Mouse (Mus musculus) frontal cortex, postnatal 10 days (tissue): ENCODE data around the gene 5730409E04Rik.
A peak's percentile ranks its signal among the peaks of the same experiment; 100 is the strongest.

Experiments
- DNase-seq, 2 experiments: peaks; one replicate each; pipeline ENCODE4 v3.0.0; 2022; ENCODE audit warnings: low spot score in 2 of 2, mixed read lengths in 1 of 2

The 5730409E04Rik gene

DNA sequence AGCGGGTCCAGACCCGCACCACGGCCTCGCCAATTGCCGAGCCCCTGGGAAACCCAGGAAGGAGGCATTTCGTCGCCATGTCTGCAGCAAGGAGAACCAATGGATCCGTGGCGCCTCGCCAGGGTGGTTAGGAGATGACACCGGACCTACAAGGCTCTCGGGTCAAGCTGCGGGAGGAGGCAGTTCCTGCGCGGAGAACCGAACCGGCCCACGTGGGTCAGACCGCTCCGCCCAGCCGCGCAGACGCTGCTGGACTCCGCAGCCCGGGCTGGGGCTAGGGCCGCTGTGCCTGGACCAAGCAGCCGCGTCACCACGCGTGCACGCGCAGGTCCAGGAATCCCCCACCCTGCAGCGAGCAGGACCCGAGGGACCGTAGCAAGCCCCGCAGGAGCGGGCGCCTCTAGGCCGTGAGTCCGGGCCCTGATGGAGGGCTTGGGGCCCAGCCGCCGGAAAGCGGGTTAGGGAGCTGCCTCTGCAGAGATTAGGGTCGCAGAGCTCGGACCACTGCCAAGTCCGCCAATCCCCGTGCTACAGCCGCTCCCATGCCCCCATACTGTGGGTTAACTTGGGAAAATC is at the start of gene 5730409E04Rik:
5730409E04Rik (plus strand) TSS at position 213 of the 576 bp plus-strand sequence.
- DNase-seq: peak; percentile 73 to 76

DNA sequence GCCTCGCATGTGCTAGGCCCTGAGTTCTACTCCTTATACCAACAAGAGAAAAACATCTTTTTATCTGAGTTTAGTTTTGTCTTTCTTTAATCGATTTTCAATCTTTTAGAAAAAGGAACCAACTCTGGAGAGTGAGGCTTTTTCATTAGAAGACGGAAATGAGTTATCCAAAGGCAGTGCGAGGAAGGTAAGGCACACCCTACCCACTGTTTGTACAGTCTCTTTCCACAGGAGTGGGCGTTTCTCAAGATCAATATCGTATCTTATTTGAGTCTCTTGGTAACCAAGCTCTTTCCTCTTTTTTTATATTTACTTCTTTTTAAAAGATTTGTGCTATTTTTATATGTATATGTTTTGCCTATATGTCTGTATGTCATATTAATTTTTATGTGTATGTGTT is 45.8 kb upstream of the 5730409E04Rik start:
- no peak for DNase-seq

DNA sequence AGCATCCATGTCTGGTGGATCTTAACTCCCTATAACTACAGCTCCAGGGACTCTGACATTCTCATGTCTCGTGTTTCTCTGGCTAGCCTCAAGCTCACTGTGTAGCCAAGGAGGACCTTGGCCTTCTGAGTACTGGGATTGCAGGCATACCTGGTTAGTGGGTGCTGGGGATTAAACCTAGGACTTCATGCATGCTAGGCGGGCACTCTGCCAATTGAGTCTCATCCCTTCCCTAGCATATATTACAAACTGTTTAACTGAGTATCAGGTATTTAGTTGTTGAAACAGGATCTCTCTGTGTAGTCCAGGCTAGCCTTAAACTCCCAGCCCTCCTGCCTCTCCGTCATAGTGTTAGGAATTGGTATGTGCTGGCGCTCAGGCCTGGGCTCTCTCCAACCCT is 42.4 kb upstream of the 5730409E04Rik start:
- no peak for DNase-seq

DNA sequence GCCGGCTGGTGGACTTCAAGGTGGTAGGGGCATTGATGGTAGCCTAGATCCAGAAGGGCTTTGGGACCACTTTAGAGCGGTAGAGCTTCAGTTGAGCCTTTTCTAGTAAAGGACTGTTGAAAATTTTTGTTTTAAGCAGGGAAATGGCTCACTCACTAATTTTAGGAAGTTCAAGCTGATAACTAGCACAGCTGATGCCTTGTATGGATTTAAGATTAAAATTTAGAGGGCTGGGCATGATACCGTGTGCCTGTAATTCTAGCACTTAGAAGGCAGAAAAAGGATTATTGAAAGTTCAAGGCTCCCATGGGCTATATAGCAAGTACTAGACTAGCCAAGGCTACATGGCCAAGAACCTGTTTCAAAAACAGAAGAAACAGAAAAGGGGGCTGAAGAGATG is 39.8 kb upstream of the 5730409E04Rik start:
- no peak for DNase-seq

DNA sequence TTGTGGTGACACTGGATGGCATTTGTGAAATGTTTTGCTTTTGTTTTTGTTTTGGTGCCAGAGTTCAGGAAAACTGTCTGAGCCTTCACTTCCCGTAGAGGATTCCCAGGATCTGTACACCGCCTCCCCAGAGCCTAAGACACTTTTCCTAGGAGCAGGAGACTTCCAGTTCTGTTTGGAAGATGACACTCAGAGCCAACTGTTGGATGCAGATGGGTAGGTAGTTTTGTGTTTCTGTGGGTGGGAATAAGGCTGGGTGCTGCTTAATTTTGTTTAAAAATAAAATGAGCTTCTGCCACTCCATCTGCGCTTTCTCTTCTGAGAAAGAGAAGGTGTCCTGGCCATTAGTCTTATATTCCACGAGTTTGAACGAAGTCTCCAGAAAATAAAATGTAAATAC is 33.3 kb upstream of the 5730409E04Rik start:
- no peak for DNase-seq

DNA sequence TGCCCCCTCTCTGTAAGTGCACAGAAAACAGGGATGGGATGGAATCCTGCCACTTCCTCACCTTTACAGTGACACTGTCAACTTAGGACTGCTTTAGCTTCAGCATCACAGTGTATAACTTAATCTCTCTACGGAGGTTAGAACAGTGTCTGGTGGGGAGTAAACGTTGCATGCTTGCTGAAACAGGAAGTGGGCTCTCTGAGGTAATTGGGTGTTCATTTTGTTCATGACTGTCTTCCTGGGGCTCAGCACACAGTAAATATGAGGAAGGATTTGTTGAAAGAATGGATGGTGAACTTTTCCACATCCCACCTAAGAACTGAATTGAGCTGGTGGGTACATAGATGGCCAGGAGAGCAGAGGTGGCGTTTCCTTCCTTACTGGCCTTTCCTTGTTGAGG is 31.7 kb upstream of the 5730409E04Rik start:
- no peak for DNase-seq

DNA sequence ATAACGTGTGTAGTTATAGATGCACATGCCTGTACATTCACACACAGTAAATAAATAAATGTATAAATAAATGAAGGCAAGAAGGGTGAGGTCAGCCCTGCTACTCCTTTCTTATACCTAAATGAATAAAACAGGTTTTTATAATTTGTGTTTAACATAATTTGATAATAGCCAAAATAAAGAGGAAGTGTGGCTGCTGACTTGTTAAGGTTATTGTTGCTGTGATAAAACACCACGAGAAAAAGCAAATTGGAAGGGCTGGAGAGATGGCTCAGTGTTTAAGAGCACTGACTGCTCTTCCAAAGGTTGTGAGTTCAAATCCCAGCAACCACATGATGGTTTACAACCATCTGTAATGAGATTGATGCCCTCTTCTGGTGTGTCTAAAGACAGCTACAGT is 30.5 kb upstream of the 5730409E04Rik start:
- no peak for DNase-seq

DNA sequence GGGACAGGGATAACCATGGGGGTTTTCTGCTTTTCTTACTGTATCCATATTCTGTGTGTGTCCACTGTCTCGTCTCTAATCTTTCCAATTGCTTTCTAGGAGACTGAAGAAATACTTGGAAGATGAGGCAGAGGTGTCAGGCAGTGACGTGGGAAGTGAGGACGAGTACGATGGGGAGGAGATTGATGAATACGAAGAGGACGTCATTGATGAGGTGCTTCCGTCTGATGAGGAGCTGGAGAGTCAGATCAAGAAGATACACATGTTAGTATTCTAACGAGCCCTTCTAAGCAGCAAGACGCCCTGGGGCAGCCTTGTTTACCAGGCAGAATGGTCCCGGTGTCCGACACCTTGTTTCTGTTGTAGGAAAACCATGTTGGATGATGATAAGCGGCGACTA is 23.9 kb upstream of the 5730409E04Rik start:
- no peak for DNase-seq

DNA sequence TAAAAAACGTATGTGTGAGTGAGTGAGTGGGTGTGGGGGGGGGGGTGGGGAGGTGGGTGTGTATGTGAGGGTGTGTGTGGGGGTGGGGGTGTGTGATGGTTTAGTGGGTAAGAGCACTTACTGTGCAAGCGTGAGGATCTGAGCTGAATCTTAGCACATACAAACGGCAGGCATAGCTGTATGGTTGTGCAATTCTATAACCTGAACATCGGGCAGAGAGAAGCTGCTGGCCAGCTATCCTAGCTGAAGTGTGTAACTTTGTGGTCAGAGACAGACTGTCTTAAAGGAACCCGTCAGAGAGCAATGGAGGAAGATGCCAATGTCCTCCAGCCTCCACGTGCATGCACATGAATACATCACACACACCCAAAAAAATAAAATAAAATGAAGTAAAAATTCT is 17.6 kb upstream of the 5730409E04Rik start:
- DNase-seq: no peak

DNA sequence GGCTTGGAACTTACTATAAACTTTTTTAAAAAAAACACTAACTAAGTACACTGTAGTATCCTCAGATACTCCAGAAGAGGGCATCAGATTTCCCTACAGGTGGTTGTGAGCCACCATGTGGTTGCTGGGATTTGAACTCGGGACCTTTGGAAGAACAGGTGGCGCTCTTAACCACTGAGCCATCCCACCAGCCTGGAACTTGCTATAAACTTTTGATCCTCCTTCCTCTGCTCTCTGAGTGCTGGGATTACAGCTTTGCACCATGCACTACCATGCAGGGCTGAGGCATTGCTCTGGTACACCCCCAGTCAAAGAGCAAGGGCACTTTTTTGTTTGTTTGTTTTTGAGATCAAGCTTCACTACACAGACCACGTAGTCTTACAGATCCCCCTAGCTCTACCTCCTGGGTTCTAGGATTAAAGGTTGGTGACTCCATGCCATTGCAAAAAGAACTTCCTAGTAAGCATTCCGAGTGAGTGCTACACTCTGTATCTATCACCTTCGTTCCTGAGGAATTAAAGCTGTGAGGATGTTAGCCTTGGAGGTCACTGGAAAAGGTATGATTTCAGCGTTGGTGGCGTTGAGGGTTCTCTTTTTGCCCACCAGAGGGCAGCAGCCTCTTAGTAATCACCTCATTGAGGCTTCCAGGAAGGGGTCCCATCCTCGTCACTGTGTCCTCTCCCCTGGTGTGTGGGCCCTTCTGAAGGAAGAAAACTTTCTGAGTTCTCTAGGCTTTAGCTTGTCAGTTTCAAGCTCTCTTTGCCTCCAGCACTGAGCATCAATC is 9.5 kb upstream of the 5730409E04Rik start:
- peak; percentile 19 to 52 for DNase-seq

DNA sequence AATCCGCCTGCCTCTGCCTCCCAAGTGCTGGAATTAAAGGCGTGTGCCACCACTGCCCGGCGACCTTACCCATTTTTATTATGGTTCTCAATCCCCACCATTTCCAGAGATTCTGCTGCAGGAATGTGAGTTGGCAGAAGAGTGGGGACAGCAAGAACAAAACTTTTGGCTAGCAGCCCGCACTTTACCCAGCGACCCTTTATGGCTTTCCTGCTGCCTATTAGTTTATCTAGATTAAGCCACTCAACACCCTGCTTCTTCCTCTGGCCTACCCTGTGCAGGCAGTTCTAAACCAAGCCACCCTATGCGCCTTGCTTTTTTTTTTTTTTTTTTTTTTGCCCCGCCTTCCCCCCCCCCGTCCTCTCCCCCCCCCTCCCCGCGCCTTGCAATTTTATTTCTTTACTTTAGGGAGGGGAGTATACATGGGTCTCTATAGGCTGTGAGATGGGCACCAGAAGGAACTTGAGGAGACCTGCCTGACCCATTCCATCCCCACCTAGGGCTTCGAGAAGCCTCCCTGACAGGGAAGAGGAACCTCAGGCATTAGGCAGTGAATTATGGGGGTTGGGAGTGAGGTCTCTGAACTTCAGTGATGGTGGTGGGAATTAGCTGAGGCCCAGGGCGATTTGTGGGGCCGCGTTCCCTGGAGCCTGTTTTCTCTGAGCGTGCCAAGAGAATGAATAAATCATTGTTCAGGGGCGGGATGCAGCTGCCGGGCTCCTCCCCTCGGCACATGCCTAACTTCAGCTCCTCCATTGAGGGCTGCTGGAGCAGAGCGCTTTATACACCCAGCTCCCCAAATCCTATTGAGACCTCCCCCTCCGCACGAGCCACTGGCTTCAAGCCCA is 7.8 kb upstream of the 5730409E04Rik start:
- peak; percentile 30 to 32 for DNase-seq

DNA sequence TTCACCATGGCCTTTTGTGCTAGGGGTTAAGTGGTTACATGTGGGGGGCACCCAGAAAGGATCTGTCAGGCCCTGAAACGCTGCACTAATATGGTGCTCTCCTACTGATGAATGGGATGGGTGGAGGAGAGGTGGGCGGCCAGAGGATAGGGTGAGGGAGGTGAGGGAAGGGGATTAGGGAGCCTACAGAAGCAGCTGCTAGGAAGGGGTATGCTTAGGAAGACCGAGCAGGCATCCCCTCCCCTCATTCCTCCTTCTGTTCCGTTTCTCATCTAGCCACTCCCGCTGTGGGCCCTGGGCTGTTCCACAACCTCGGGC is 7.2 kb upstream of the 5730409E04Rik start:
- DNase-seq: no peak

DNA sequence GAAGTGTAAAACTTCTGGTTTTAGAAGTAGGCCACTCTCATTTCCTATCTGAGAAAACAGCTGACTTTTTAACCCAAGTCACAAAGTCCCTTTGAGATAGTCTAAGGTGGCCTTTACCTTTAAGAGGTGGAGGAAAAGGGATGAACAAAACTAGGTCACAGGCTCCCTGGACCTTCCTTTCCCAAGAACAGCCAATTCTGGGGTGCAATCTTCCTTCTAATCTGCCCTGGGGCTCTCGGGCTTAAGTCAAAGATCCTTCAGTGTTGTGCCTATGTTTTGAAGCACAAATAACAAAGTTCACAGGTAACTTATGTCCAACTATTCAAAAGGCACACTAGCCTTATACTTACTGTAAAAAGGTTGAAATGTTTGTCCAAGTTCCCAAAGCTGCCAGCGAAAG is 5.5 kb upstream of the 5730409E04Rik start:
- DNase-seq: no peak

DNA sequence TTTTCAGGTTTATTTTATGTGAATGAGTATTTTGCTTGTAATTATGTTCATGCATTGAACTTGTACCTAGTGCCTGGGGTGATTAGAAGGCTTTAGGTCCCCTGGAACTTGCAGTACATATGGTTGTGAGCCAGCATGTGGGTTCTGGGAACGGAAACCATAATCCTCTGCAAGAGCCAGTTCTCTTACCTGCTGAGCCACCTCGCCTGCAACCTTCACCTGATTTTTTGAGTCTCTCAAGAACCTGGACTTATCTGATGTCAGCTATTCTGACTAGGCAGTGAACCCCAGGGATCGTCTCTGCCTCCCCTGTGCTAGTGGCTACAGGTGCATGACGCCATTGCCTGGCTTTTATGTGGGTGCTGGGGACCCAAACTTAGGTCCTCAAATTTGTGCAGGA is 3.9 kb upstream of the 5730409E04Rik start:
- DNase-seq: no peak

DNA sequence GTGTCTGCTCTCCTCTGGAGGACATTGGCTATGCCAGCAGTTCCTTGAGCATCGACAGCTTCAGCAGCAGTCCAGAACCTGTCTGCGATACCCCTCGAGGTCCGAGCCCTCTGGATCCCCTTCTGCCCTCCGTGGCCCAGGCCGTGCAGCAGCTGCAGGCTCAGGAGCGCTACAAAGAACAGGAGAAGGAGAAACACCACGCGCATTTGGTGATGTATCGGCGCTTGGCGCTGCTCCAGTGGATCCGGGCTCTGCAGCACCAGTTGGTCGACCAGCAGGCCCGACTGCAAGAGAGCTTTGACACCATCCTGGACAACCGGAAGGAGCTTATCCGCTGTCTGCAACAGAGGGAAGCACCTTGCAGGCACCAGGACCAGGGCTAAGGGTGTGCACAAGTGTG is 2.4 kb downstream of the 5730409E04Rik start:
- no peak for DNase-seq

DNA sequence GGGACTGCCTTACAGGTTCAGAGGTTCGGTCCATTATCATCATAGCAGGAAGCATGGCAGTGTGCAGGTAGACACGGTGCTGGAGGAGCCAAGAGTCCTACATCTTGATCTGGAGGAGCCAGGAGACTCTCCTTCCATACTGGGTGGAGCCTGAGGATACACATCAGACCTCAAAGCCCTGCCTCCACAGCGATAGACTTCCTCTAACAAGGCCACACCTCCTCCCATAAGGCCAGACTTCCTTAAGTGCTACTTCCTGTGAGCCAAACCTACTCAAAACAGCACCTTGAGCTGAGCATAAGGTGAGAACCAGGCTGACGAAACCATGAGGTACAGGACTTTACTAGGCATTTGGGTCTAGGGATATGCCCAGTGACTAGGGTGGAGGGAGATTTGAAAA is 6.7 kb downstream of the 5730409E04Rik start:
- DNase-seq: no peak

DNA sequence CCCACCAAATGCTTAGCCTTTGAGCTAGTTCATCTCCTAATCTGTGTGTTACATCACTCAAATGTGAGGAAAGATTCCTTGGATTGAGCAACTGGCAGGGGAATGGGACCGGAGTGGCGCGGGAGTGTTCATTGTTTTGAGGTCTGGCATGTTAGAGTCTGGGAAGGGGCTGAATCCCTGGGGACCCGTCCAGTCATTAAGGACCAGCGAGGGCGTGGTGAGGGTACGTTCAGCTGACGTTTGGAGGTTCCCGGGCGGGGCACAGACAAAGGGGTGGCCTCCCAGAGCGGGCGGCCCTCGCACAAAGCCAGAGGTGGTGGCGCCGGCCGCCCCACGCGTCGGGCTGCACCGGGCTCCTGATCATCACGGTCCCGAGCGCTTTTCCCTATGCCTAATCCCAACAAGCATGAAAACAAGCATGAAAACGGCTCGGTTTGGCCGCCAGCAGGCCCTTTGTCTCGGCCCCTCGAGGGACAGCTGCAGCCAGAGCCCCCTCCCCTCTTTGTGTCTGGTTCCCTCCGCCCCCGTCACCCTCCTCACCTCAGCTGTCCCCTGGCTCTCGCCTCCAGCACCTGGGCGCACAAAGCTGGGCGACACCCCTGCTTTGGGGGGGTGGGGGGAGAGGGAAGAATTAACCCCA is 10.2 kb downstream of the 5730409E04Rik start:
- no peak for DNase-seq

DNA sequence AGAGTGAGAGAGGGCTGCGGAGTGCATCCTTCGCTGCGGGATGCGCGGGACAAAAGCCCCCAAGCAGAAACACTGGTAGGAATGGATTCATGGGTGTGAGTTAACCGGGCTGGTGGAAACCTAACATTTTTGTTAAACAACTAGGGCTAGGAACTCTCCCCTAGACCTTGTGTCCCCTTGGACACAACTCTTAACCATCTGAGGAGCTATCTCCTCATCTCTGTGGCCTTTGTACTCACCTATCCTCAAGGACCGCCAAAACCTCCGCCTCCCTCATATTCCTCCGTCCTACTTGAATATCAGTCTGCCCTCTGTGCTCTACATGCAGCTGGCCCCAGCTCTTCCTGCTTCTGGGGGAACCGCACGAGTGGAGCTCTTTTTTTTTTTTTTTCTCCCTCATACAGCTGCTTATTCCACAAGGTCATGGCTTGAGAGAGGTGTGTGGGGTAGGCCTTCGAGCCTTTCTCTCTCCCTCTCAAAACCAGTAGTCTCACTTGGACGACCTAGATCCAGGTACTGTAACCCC is 10.8 kb downstream of the 5730409E04Rik start:
- no peak for DNase-seq

DNA sequence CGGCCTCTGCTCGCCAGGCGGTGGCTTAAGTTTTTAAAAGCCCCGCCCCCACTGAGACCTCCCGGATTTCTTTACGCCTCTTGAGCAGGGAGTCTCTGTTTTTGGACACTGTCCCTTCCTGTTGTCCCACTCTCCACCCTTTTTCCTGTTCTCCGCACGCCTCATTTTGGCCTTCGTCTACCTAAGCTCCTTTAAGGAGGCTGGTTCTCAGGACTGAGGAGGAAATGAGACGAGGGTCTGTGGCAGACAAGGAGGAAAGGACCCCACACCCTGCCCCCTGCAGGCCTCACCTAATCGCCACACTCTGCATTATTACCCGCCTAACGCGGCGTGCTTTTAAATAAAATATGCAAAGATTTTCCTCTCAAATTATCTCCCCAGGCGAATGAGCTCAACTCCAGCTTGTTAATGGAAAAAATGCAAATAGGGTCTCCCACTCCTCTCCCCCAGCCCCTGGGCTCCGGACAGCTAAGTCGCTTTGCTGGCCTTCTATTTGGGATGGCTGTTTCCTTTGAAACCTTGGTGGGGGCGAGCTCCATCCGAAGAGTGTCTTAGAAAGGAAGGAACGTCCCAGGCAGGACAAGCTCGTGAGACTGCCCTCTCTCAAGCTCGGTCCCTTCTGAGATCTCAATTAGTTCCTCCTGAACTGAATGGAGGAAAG is 17.5 kb downstream of the 5730409E04Rik start:
- no peak for DNase-seq

DNA sequence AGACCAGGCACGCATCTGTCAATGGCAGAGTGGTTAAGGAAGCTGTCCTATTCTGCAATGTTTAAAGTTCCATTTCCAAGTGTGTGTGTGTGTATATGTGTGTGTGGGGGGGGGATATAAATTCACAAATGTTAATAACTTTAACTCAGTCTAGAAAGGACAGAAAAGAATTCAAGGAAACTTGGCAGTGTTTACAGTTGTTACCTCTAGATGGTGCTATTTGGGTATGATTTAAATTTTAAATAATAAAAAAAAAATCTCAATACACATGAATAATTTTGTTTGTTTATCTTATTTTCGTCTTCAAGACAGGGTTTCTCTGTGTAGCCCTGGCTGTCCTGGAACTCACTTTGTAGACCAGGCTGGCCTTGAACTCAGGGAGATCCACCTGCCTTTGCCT is 22.3 kb downstream of the 5730409E04Rik start:
- DNase-seq: no peak

DNA sequence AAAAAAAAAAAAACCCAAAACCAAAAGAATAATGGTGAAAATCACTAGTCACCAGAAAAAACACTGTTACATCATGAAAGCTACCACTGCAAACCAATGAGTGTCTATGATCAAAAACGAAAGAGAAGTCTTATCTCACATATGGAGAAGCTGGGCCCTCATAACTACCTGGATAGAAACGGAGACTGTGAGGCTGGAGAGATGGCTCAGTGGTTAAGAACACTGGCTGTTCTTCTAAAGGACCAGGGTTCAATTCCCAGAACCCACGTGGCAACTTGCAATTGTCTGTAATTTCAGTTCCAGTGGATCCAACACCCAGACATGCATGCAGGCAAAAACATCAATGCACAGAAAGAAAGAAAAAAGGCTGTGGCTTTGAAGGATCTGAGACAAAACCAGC is 23.1 kb downstream of the 5730409E04Rik start:
- DNase-seq: no peak

DNA sequence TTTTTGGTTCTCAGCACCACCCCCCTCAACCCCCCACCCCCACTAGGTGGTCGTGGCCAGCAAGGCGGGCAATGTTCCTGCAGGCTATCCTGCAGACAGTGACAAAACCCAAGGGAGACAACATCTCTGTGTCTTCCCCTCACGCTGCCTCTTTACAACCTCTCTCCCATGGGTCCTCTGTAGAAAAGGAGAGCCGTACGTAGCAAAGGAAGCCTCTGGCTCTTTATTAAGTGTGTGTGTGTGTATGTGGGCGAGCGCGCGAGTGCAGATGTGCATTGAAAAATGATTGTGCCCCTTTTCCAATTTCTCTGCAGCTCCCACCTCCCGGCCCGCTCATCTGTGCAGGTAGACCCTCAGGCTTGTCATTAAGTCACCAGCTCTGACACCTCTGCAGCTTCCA is 26.7 kb downstream of the 5730409E04Rik start:
- no peak for DNase-seq
